Mouse (Mus musculus): ENCODE data around the gene Olfr1174-ps. TPM values are rescaled to one million over a fixed set of nuclear protein-coding genes. Genes with fewer than 3 reads are reported as not detected.

The Olfr1174-ps gene
- polyA plus RNA-seq (2014; fragmentation: Nextera tagmentation; extraction: Ambion mirVana), result not detected in 2 replicates

DNA sequence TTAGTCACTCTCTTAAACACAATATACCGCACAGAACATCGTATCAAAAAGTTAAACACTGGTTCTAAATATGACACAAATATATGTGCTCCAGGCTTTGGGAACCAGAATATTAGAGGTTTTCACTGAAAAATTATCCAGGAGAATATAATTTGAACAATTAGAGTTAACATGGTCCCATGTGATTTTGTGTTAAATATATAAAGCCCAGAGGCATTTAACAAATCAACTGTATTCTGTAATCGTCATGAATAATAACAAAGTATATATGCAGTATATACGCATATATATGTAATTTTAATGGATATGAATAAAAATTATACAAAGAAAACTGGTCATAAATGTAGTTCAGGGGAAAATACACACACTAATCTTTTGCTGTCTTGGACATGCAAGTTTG is at the start of gene Olfr1174-ps:
Gene Olfr1174-ps, minus strand, starts transcription at position 101 of the 400 bp plus-strand sequence.
- H3K27ac ChIP-seq (ENCODE audit: low read depth), result no peak within 1 kb of the TSS
- H3K4me1 ChIP-seq (replicated peaks; ENCODE audit: control insufficient read depth, insufficient read depth, low read length), result no peaks in the 10 kb centered on the region
- no peaks in the 10 kb centered on the region for H3K27me3 ChIP-seq (replicated peaks; ENCODE audit: control insufficient read depth, insufficient read depth, low read length)
- no peaks in the 10 kb centered on the region for H3K9me3 ChIP-seq (ENCODE audit: control insufficient read depth, low read length)
- DNase-seq (ENCODE audit: low spot score), result no peak
- no peak for ATAC-seq (replicated peaks; ENCODE audit: low FRiP score, low TSS enrichment, low read depth)
- no peak within 1 kb of the TSS for H3K4me3 ChIP-seq (ENCODE audit: low read depth, low read length)
- no peaks in the 10 kb centered on the region for H3K36me3 ChIP-seq (ENCODE audit: control insufficient read depth, insufficient read depth, low read length)
- 88% methylated on average over 4 of the region's 4 CpGs for WGBS
- no peak within 1 kb of the TSS for H3K9ac ChIP-seq (ENCODE audit: low read length)
- H3K4me2 ChIP-seq (ENCODE audit: low read length), result no peak within 1 kb of the TSS

- H3K4me3 ChIP-seq (ENCODE audit: low read depth, low read length), result no peak overlapping the region
- no peaks in the 10 kb centered on the region for H3K36me3 ChIP-seq (ENCODE audit: control insufficient read depth, insufficient read depth, low read length)
- ATAC-seq (replicated peaks; ENCODE audit: low FRiP score, low TSS enrichment, low read depth), result no peak
- 1% methylated on average over 2 of the region's 2 CpGs for WGBS
- DNase-seq (ENCODE audit: low spot score), result no peak
- no peaks in the 10 kb centered on the region for H3K27me3 ChIP-seq (replicated peaks; ENCODE audit: control insufficient read depth, insufficient read depth, low read length)
- no peak overlapping the region for H3K4me2 ChIP-seq (ENCODE audit: low read length)
- H3K9me3 ChIP-seq (ENCODE audit: control insufficient read depth, low read length), result no peaks in the 10 kb centered on the region
- no peak overlapping the region for H3K9ac ChIP-seq (ENCODE audit: low read length)
- H3K27ac ChIP-seq (ENCODE audit: low read depth), result no peak overlapping the region
- no peaks in the 10 kb centered on the region for H3K4me1 ChIP-seq (replicated peaks; ENCODE audit: control insufficient read depth, insufficient read depth, low read length)
These were observed 41.4 kb upstream of the Olfr1174-ps start for GRCm38 (mm10) chr2:88356304-88356703.

DNA sequence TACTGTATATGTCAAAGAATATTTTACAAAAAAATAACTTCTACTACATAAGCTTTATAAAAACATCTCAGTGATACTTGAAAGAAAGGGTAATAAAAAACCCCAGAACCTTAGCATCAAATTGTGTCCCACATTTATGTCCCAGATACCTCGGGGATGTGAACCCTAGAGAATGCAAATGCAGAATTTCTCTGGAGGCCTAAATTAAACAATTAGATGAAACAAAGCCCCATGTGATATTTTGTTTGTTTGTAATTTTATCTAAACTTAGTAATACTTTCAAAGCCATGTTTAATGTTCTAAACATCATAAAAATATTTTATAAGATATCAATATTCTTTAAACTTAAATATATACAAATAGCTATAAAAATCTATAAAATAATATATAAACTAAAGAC is 31.5 kb upstream of the Olfr1174-ps start, which contains the start of gene Olfr1177-ps:
Gene Olfr1177-ps, minus strand, starts transcription at position 101 of the 400 bp plus-strand sequence.
- H3K4me3 ChIP-seq (ENCODE audit: low read depth, low read length), result no peak within 1 kb of the TSS
- 84% methylated on average over 1 of the region's 1 CpGs for WGBS
- H3K4me2 ChIP-seq (ENCODE audit: low read length), result no peak within 1 kb of the TSS
- no peaks in the 10 kb centered on the region for H3K27me3 ChIP-seq (replicated peaks; ENCODE audit: control insufficient read depth, insufficient read depth, low read length)
- no peaks in the 10 kb centered on the region for H3K36me3 ChIP-seq (ENCODE audit: control insufficient read depth, insufficient read depth, low read length)
- no peaks in the 10 kb centered on the region for H3K9me3 ChIP-seq (ENCODE audit: control insufficient read depth, low read length)
- ATAC-seq (replicated peaks; ENCODE audit: low FRiP score, low TSS enrichment, low read depth) (no peak), DNase-seq (ENCODE audit: low spot score) (no peak)
- H3K27ac ChIP-seq (ENCODE audit: low read depth), result no peak within 1 kb of the TSS
- no peaks in the 10 kb centered on the region for H3K4me1 ChIP-seq (replicated peaks; ENCODE audit: control insufficient read depth, insufficient read depth, low read length)
- H3K9ac ChIP-seq (ENCODE audit: low read length), result no peak within 1 kb of the TSS

- H3K36me3 ChIP-seq (ENCODE audit: control insufficient read depth, insufficient read depth, low read length), result no peaks in the 10 kb centered on the region
- no peak within 1 kb of the TSS for H3K4me3 ChIP-seq (ENCODE audit: low read depth, low read length)
- no peak within 1 kb of the TSS for H3K9ac ChIP-seq (ENCODE audit: low read length)
- WGBS, result 61% methylated on average over 1 of the region's 1 CpGs
- no peak for DNase-seq (ENCODE audit: low spot score)
- no peaks in the 10 kb centered on the region for H3K4me1 ChIP-seq (replicated peaks; ENCODE audit: control insufficient read depth, insufficient read depth, low read length)
- ATAC-seq (replicated peaks; ENCODE audit: low FRiP score, low TSS enrichment, low read depth), result no peak
- no peaks in the 10 kb centered on the region for H3K27me3 ChIP-seq (replicated peaks; ENCODE audit: control insufficient read depth, insufficient read depth, low read length)
- H3K9me3 ChIP-seq (ENCODE audit: control insufficient read depth, low read length), result no peaks in the 10 kb centered on the region
- no peak within 1 kb of the TSS for H3K4me2 ChIP-seq (ENCODE audit: low read length)
- H3K27ac ChIP-seq (ENCODE audit: low read depth), result no peak within 1 kb of the TSS
These were observed 21.5 kb upstream of the Olfr1174-ps start, which contains the start of gene Olfr1176 for GRCm38 (mm10) chr2:88336421-88336820. TSS of gene Olfr1176 (plus strand) at chr2:88336721.

GRCm38 (mm10) chr2:88327115-88327514 is 12.2 kb upstream of the Olfr1174-ps start, which contains the start of gene Olfr1175-ps:
TSS of gene Olfr1175-ps (minus strand) at chr2:88327215.
- H3K27ac ChIP-seq (ENCODE audit: low read depth), result no peak within 1 kb of the TSS
- no peak for ATAC-seq (replicated peaks; ENCODE audit: low FRiP score, low TSS enrichment, low read depth)
- no peaks in the 10 kb centered on the region for H3K36me3 ChIP-seq (ENCODE audit: control insufficient read depth, insufficient read depth, low read length)
- H3K4me2 ChIP-seq (ENCODE audit: low read length), result no peak within 1 kb of the TSS
- no peak for DNase-seq (ENCODE audit: low spot score)
- H3K4me1 ChIP-seq (replicated peaks; ENCODE audit: control insufficient read depth, insufficient read depth, low read length), result no peaks in the 10 kb centered on the region
- H3K27me3 ChIP-seq (replicated peaks; ENCODE audit: control insufficient read depth, insufficient read depth, low read length), result no peaks in the 10 kb centered on the region
- H3K4me3 ChIP-seq (ENCODE audit: low read depth, low read length), result no peak within 1 kb of the TSS
- WGBS, result 83% methylated on average over 2 of the region's 2 CpGs
- no peak within 1 kb of the TSS for H3K9ac ChIP-seq (ENCODE audit: low read length)
- H3K9me3 ChIP-seq (ENCODE audit: control insufficient read depth, low read length), result no peaks in the 10 kb centered on the region

DNA sequence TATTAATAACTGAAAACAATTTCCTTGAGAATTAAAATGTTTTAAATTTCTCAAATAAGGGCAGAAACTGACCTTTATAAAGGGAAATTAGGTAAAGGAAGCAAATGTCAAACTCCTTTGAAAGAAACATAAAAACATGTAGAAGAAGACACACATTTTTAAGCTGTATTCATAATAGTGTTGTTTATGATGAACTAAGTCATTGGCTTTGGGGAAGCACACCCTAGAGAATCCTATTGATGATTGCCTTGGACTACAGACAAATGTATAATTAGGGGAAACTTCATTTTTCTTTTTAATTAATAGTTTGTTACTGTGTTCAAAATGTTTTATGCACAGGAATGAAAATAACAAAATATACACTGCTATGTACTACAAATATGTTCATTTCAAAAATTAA is 35.2 kb downstream of the Olfr1174-ps start, which contains the start of gene Olfr1173:
Gene Olfr1173, minus strand, starts transcription at position 101 of the 400 bp plus-strand sequence.
- Histone ChIP-seq H3K4me2 (ENCODE audit: low read length) (no peak within 1 kb of the TSS), H3K36me3 (ENCODE audit: control insufficient read depth, insufficient read depth, low read length) (no peaks in the 10 kb centered on the region), H3K4me1 (replicated peaks; ENCODE audit: control insufficient read depth, insufficient read depth, low read length) (no peaks in the 10 kb centered on the region), H3K9me3 (ENCODE audit: control insufficient read depth, low read length) (no peaks in the 10 kb centered on the region), H3K9ac (ENCODE audit: low read length) (no peak within 1 kb of the TSS), H3K4me3 (ENCODE audit: low read depth, low read length) (no peak within 1 kb of the TSS), H3K27ac (ENCODE audit: low read depth) (no peak within 1 kb of the TSS), H3K27me3 (replicated peaks; ENCODE audit: control insufficient read depth, insufficient read depth, low read length) (no peaks in the 10 kb centered on the region)
- no peak for DNase-seq (ENCODE audit: low spot score)
- ATAC-seq (replicated peaks; ENCODE audit: low FRiP score, low TSS enrichment, low read depth), result no peak

Other genes with a start within 250 kb of the Olfr1174-ps start
- gene Olfr1163, start 243.3 kb downstream of the Olfr1174-ps start, polyA plus RNA-seq (2014; fragmentation: Nextera tagmentation; extraction: Ambion mirVana), result not detected in 2 replicates
- gene Olfr1164, start 221.2 kb downstream of the Olfr1174-ps start, polyA plus RNA-seq (2014; fragmentation: Nextera tagmentation; extraction: Ambion mirVana), result not detected in 2 replicates
- gene Olfr1166, start 186.9 kb downstream of the Olfr1174-ps start, polyA plus RNA-seq (2014; fragmentation: Nextera tagmentation; extraction: Ambion mirVana), result not detected in 2 replicates
- not detected in 2 replicates for gene Olfr1167, start 159.9 kb downstream of the Olfr1174-ps start, polyA plus RNA-seq (2014; fragmentation: Nextera tagmentation; extraction: Ambion mirVana)
- gene Olfr1168, start 133.3 kb downstream of the Olfr1174-ps start, polyA plus RNA-seq (2014; fragmentation: Nextera tagmentation; extraction: Ambion mirVana), result not detected in 2 replicates
- not detected in 2 replicates for gene Olfr1170, start 86.8 kb downstream of the Olfr1174-ps start, polyA plus RNA-seq (2014; fragmentation: Nextera tagmentation; extraction: Ambion mirVana)
- not detected in 2 replicates for gene Olfr1173, start 35.3 kb downstream of the Olfr1174-ps start, polyA plus RNA-seq (2014; fragmentation: Nextera tagmentation; extraction: Ambion mirVana)
- not detected in 2 replicates for gene Olfr1175-ps, start 12.1 kb upstream of the Olfr1174-ps start, polyA plus RNA-seq (2014; fragmentation: Nextera tagmentation; extraction: Ambion mirVana)
- not detected in 2 replicates for gene Olfr1176, start 21.6 kb upstream of the Olfr1174-ps start, polyA plus RNA-seq (2014; fragmentation: Nextera tagmentation; extraction: Ambion mirVana)
- gene Olfr1177-ps, start 31.4 kb upstream of the Olfr1174-ps start, polyA plus RNA-seq (2014; fragmentation: Nextera tagmentation; extraction: Ambion mirVana), result not detected in 2 replicates
- not detected in 2 replicates for gene Olfr1178, start 71.9 kb upstream of the Olfr1174-ps start, polyA plus RNA-seq (2014; fragmentation: Nextera tagmentation; extraction: Ambion mirVana)
- gene Olfr1179, start 91.3 kb upstream of the Olfr1174-ps start, polyA plus RNA-seq (2014; fragmentation: Nextera tagmentation; extraction: Ambion mirVana), result not detected in 2 replicates
- not detected in 2 replicates for gene Olfr1180, start 104.0 kb upstream of the Olfr1174-ps start, polyA plus RNA-seq (2014; fragmentation: Nextera tagmentation; extraction: Ambion mirVana)
- not detected in 2 replicates for gene Olfr1181, start 111.0 kb upstream of the Olfr1174-ps start, polyA plus RNA-seq (2014; fragmentation: Nextera tagmentation; extraction: Ambion mirVana)
- not detected in 2 replicates for gene Gm13757, start 134.0 kb upstream of the Olfr1174-ps start, polyA plus RNA-seq (2014; fragmentation: Nextera tagmentation; extraction: Ambion mirVana)
- gene Olfr1183, start 139.7 kb upstream of the Olfr1174-ps start, polyA plus RNA-seq (2014; fragmentation: Nextera tagmentation; extraction: Ambion mirVana), result not detected in 2 replicates
- not detected in 2 replicates for gene Olfr1184, start 168.5 kb upstream of the Olfr1174-ps start, polyA plus RNA-seq (2014; fragmentation: Nextera tagmentation; extraction: Ambion mirVana)
- not detected in 2 replicates for gene Olfr1185-ps1, start 178.2 kb upstream of the Olfr1174-ps start, polyA plus RNA-seq (2014; fragmentation: Nextera tagmentation; extraction: Ambion mirVana)
- gene Olfr1186, start 203.4 kb upstream of the Olfr1174-ps start, polyA plus RNA-seq (2014; fragmentation: Nextera tagmentation; extraction: Ambion mirVana), result not detected in 2 replicates
- gene Olfr1188, start 241.8 kb upstream of the Olfr1174-ps start, polyA plus RNA-seq (2014; fragmentation: Nextera tagmentation; extraction: Ambion mirVana), result not detected in 2 replicates